ENCODE assay signal across 7 mouse cellular contexts in the genomic region with DNA sequence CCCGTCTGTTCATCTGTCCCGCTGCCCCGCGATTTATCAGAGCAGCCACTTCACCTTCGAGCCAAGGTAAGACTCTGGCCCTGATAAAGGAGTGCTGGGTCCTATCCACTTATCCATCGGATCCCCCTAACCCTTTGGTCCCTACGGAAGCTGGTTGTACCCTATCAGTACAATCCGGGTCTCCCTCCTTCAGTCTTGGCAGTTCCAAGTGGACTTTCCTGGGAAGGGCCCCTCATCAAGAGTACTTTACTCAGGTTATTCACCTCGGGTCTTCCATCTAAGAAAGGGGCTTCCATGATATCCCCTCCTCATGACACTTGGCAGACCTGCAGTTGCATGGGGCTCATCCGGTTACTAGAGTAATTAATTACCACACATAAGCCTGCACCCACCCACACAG. TPM values are rescaled to one million over a fixed set of nuclear protein-coding genes. Genes with fewer than 3 reads are reported as not detected.
DNase-seq lines count a peak whose midpoint lies in the region; ATAC-seq and TF ChIP-seq lines count a peak whose summit lies in the region.

No protein-coding gene starts in this region.

- H3K27ac ChIP-seq in lung, embryonic 15.5 days, result no peak overlapping the region
- H3K27ac ChIP-seq in forebrain, embryonic 12.5 days, result no peak overlapping the region
- no peak overlapping the region for H3K27ac ChIP-seq in limb, embryonic 10.5 days
- H3K27ac ChIP-seq in olfactory bulb, adult 2 months (ENCODE audit: insufficient read depth, low read depth, low read length), result peak overlapping the region; percentile 62; the same call in 1 of the 2 replicates

- TF ChIP-seq CTCF in olfactory bulb, adult 2 months (IDR thresholded peaks at IDR 0.05; ENCODE audit: insufficient read depth, low read depth, low read length), result no peak

- no peak for TF ChIP-seq POLR2A in olfactory bulb, adult 2 months (IDR thresholded peaks at IDR 0.05; ENCODE audit: insufficient read depth, low read depth, low read length)

- peak overlapping the region; percentile 86 for H3K4me2 ChIP-seq in lung, embryonic 15.5 days
- H3K4me2 ChIP-seq in forebrain, embryonic 12.5 days, result peak overlapping the region; percentile 69

- H3K9me3 ChIP-seq in lung, embryonic 15.5 days, result no peaks in the 10 kb centered on the region
- no peaks in the 10 kb centered on the region for H3K9me3 ChIP-seq in forebrain, embryonic 12.5 days
- H3K9me3 ChIP-seq in limb, embryonic 10.5 days (replicated peaks), result no peaks in the 10 kb centered on the region

- ATAC-seq in lung, embryonic 15.5 days (ENCODE audit: borderline replicate concordance, extremely low read depth, low FRiP score, low TSS enrichment), result peak; percentile 48; the same call in 1 of the 2 replicates
- ATAC-seq in forebrain, embryonic 12.5 days (ENCODE audit: low FRiP score), result peak; percentile 1; the same call in 1 of the 2 replicates

- no peaks in the 10 kb centered on the region for H3K36me3 ChIP-seq in lung, embryonic 15.5 days
- H3K36me3 ChIP-seq in forebrain, embryonic 12.5 days (replicated peaks), result no peaks in the 10 kb centered on the region
- no peaks in the 10 kb centered on the region for H3K36me3 ChIP-seq in limb, embryonic 10.5 days

- peak overlapping the region; percentile 47 for H3K4me3 ChIP-seq in lung, embryonic 15.5 days
- peak overlapping the region; percentile 51 for H3K4me3 ChIP-seq in forebrain, embryonic 12.5 days (replicated peaks)
- H3K4me3 ChIP-seq in limb, embryonic 10.5 days, result peak overlapping the region; percentile 50
- peak overlapping the region; percentile 39 for H3K4me3 ChIP-seq in olfactory bulb, adult 2 months (ENCODE audit: insufficient read depth, low read depth, low read length)

- DNase-seq in lung, postnatal 25 days (ENCODE audit: low spot score), result no peak
- no peak for DNase-seq in limb, embryonic 10.5 days (ENCODE audit: low spot score)
- no peak for DNase-seq in right cerebral cortex, postnatal 25 days
- DNase-seq in right cerebral cortex, adult 18-20 months, result no peak

- 9% methylated on average over 10 of the region's 10 CpGs for WGBS in lung, embryonic 15.5 days
- WGBS in forebrain, embryonic 12.5 days, result 20% methylated on average over 10 of the region's 10 CpGs
- 22% methylated on average over 10 of the region's 10 CpGs for WGBS in limb, embryonic 10.5 days
- 8% methylated on average over 10 of the region's 10 CpGs for WGBS in olfactory bulb, adult 2 months

- peaks cover 38% of the 10 kb centered on the region for H3K27me3 ChIP-seq in lung, embryonic 15.5 days
- peaks cover 27% of the 10 kb centered on the region for H3K27me3 ChIP-seq in forebrain, embryonic 12.5 days
- peaks cover 71% of the 10 kb centered on the region for H3K27me3 ChIP-seq in limb, embryonic 10.5 days (ENCODE audit: low read depth, poor library complexity, severe bottlenecking)

- H3K9ac ChIP-seq in lung, embryonic 15.5 days, result no peak overlapping the region
- H3K9ac ChIP-seq in forebrain, embryonic 12.5 days, result peak overlapping the region; percentile 47

- H3K4me1 ChIP-seq in lung, embryonic 15.5 days, result peaks cover 20% of the 10 kb centered on the region
- peaks cover 33% of the 10 kb centered on the region for H3K4me1 ChIP-seq in forebrain, embryonic 12.5 days
- H3K4me1 ChIP-seq in limb, embryonic 10.5 days, result peaks cover 9% of the 10 kb centered on the region
- peaks cover 10% of the 10 kb centered on the region for H3K4me1 ChIP-seq in olfactory bulb, adult 2 months (ENCODE audit: control insufficient read depth, insufficient read depth, low read length)

RNA-seq across cellular contexts. Expression of gene Kcnj10, which starts 0.4 kb away (rescaled TPM):
- 0.15 and 0.21 TPM in 2 replicates for polyA plus RNA-seq in lung, embryonic 15.5 days (2015; fragmentation: Nextera tagmentation; extraction: Ambion mirVana)
- 0.93 and 1.2 TPM in 2 replicates for polyA plus RNA-seq in forebrain, embryonic 12.5 days (2016; fragmentation: Nextera tagmentation; extraction: Ambion mirVana)
- 0.05 TPM in 2 replicates for polyA plus RNA-seq in limb, embryonic 10.5 days (2016; fragmentation: Nextera tagmentation; extraction: Ambion mirVana)
- polyA plus RNA-seq in olfactory bulb, adult 2 months (2012; ENCODE audit: insufficient read depth, insufficient read length, low replicate concordance, missing spikeins), result 93.5 and 169 TPM in 2 replicates

RNA-seq across cellular contexts. Expression of gene Kcnj9, which starts 12.3 kb away (rescaled TPM):
- 0.04 TPM in 1 of 2 replicates, not detected in the other for polyA plus RNA-seq in lung, embryonic 15.5 days (2015; fragmentation: Nextera tagmentation; extraction: Ambion mirVana)
- polyA plus RNA-seq in forebrain, embryonic 12.5 days (2016; fragmentation: Nextera tagmentation; extraction: Ambion mirVana), result 2.5 and 2.8 TPM in 2 replicates
- 0.10 TPM in 1 of 2 replicates, not detected in the other for polyA plus RNA-seq in limb, embryonic 10.5 days (2016; fragmentation: Nextera tagmentation; extraction: Ambion mirVana)
- polyA plus RNA-seq in olfactory bulb, adult 2 months (2012; ENCODE audit: insufficient read depth, insufficient read length, low replicate concordance, missing spikeins), result not detected in 2 replicates

RNA-seq across cellular contexts. Expression of gene Pigm, which starts 35.0 kb away (rescaled TPM):
- polyA plus RNA-seq in lung, embryonic 15.5 days (2015; fragmentation: Nextera tagmentation; extraction: Ambion mirVana), result 5.4 and 5.7 TPM in 2 replicates
- 10.9 and 11.5 TPM in 2 replicates for polyA plus RNA-seq in forebrain, embryonic 12.5 days (2016; fragmentation: Nextera tagmentation; extraction: Ambion mirVana)
- 9.9 and 10.5 TPM in 2 replicates for polyA plus RNA-seq in limb, embryonic 10.5 days (2016; fragmentation: Nextera tagmentation; extraction: Ambion mirVana)
- not detected in 2 replicates for polyA plus RNA-seq in olfactory bulb, adult 2 months (2012; ENCODE audit: insufficient read depth, insufficient read length, low replicate concordance, missing spikeins)

RNA-seq across cellular contexts. Expression of gene Atp1a2, which starts 43.5 kb away (rescaled TPM):
- polyA plus RNA-seq in lung, embryonic 15.5 days (2015; fragmentation: Nextera tagmentation; extraction: Ambion mirVana), result 5.7 and 6.2 TPM in 2 replicates
- polyA plus RNA-seq in forebrain, embryonic 12.5 days (2016; fragmentation: Nextera tagmentation; extraction: Ambion mirVana), result 9.5 and 10.8 TPM in 2 replicates
- 0.62 and 3.2 TPM in 2 replicates for polyA plus RNA-seq in limb, embryonic 10.5 days (2016; fragmentation: Nextera tagmentation; extraction: Ambion mirVana)
- polyA plus RNA-seq in olfactory bulb, adult 2 months (2012; ENCODE audit: insufficient read depth, insufficient read length, low replicate concordance, missing spikeins), result 130 and 318 TPM in 2 replicates

Comparison
In these comparisons a context has a peak if more than half of its experiments do, and no peak if none do; other contexts are left out.
1. RNA of gene Kcnj10, which starts 0.4 kb away (polyA plus RNA-seq): 93.5 to 169 TPM in olfactory bulb, adult 2 months; 0.93 to 1.2 TPM in forebrain, embryonic 12.5 days, 0.15 to 0.21 TPM in lung, embryonic 15.5 days and 0.05 TPM in limb, embryonic 10.5 days; every median in the first group is over 10 times any median in the second.
2. Peak in every context shown above with its lines, with median percentiles within 50 percentile points of each other: H3K4me3 ChIP-seq.